Mouse (Mus musculus) midbrain, embryonic 16.5 days (tissue): ENCODE data around the gene Mars. TPM values are rescaled to one million over a fixed set of nuclear protein-coding genes. Genes with fewer than 3 reads are reported as not detected.
A peak's percentile ranks its signal among the peaks of the same experiment; 100 is the strongest.

Source experiments
- ATAC-seq: fragments of 200-750 bp; cut with Nextera tagmentation; 2 replicates; pipeline ENCODE4 v1.8.0; 2017; ENCODE audit warnings: moderate TSS enrichment
- H3K27ac ChIP-seq: fragments of 300-500 bp; sonication (generic); 2 replicates; pipeline ENCODE4 v1.5.1; 2014; ENCODE audit warnings: mild to moderate bottlenecking, low read length, mixed read lengths
- H3K27me3 ChIP-seq: fragments of 300-500 bp; sonication (generic); 2 replicates; pipeline ENCODE4 v1.6.1; 2014; ENCODE audit warnings: low read depth, low read length, mixed read lengths; ENCODE audit not compliant: control insufficient read depth, insufficient read depth
- H3K36me3 ChIP-seq: fragments of 300-500 bp; sonication (generic); 2 replicates; pipeline ENCODE4 v1.6.1; 2014; ENCODE audit warnings: mild to moderate bottlenecking, low read length, moderate library complexity, mixed read lengths; ENCODE audit not compliant: control insufficient read depth, insufficient read depth
- H3K4me1 ChIP-seq: fragments of 300-500 bp; sonication (generic); 2 replicates; pipeline ENCODE4 v1.6.1; 2014; ENCODE audit warnings: mild to moderate bottlenecking, low read length, mixed read lengths; ENCODE audit not compliant: control insufficient read depth, insufficient read depth
- H3K4me2 ChIP-seq: fragments of 300-500 bp; sonication (generic); 2 replicates; pipeline ENCODE4 v1.6.1; 2014; ENCODE audit warnings: mild to moderate bottlenecking, low read length, mixed read lengths
- H3K4me3 ChIP-seq: fragments of 300-500 bp; sonication (generic); 2 replicates; pipeline ENCODE4 v1.5.1; 2014; ENCODE audit warnings: low read depth, mild to moderate bottlenecking, low read length, moderate library complexity, mixed read lengths
- H3K9ac ChIP-seq: fragments of 300-500 bp; sonication (generic); 2 replicates; pipeline ENCODE4 v1.6.1; 2014; ENCODE audit warnings: low read depth, low read length, mixed read lengths
- H3K9me3 ChIP-seq: fragments of 300-500 bp; sonication (generic); replicated peaks from 2 replicates; pipeline ENCODE4 v1.6.1; 2014; ENCODE audit warnings: mild to moderate bottlenecking, low read length, mixed read lengths; ENCODE audit not compliant: control insufficient read depth, poor library complexity, severe bottlenecking
- WGBS: fragments of 180-500 bp; shearing (Covaris S2); extraction: QIAGEN DNeasy Blood & Tissue Kit; methylation state at CpG from one replicate; pipeline ENCODE4 v1.1.7; 2014; 5-methylcytosine and 5-hydroxymethylcytosine counted together
- polyA plus RNA-seq: library from polyadenylated mRNA; unstranded; fragments of >200 nt; fragmentation: Nextera tagmentation; extraction: Ambion mirVana; gene quantifications from 2 replicates; pipeline ENCODE4 v1.2.1, GENCODE M21; 2015

Gene Mars
- polyA plus RNA-seq, 1 experiment from 2014 or later, result 123 TPM

- H3K9me3 ChIP-seq, result no peaks in the 10 kb centered on the region
- WGBS, result 92% methylated on average over 11 of the region's 11 CpGs
- ATAC-seq, result no peak
- peaks cover under 1% of the 10 kb centered on the region; the same call in 1 of the 2 replicates for H3K4me1 ChIP-seq
- peaks cover 37% of the 10 kb centered on the region for H3K36me3 ChIP-seq
- H3K4me2 ChIP-seq, result no peak overlapping the region
- H3K27me3 ChIP-seq, result no peaks in the 10 kb centered on the region
- H3K4me3 ChIP-seq, result no peak overlapping the region
- no peak overlapping the region for H3K9ac ChIP-seq
- no peak overlapping the region for H3K27ac ChIP-seq
Observed at GRCm38 (mm10) chr10:127274261-127275022, 37.1 kb downstream of the Mars start.

- Histone ChIP-seq H3K4me1 (peaks cover 15% of the 10 kb centered on the region), H3K4me2 (no peak overlapping the region), H3K9ac (no peak overlapping the region), H3K36me3 (peaks cover 23% of the 10 kb centered on the region), H3K27ac (no peak overlapping the region), H3K27me3 (no peaks in the 10 kb centered on the region), H3K9me3 (no peaks in the 10 kb centered on the region), H3K4me3 (no peak overlapping the region)
- 87% methylated on average over 5 of the region's 5 CpGs for WGBS
- ATAC-seq, result no peak
Observed at GRCm38 (mm10) chr10:127272371-127272770, 39.2 kb downstream of the Mars start.

- Histone ChIP-seq H3K9ac (peak overlapping the region; percentile 49; the same call in 1 of the 2 replicates), H3K27ac (no peak overlapping the region), H3K4me3 (no peak overlapping the region), H3K4me2 (no peak overlapping the region), H3K27me3 (no peaks in the 10 kb centered on the region), H3K36me3 (peaks cover 7% of the 10 kb centered on the region; the same call in 1 of the 2 replicates), H3K9me3 (no peaks in the 10 kb centered on the region), H3K4me1 (peaks cover 20% of the 10 kb centered on the region)
- ATAC-seq, result no peak
- WGBS, result 66% methylated on average over 4 of the region's 4 CpGs
Observed at GRCm38 (mm10) chr10:127269884-127270283, 41.7 kb downstream of the Mars start.

- Histone ChIP-seq H3K4me2 (no peak overlapping the region), H3K36me3 (peaks cover 7% of the 10 kb centered on the region; the same call in 1 of the 2 replicates)
Observed at GRCm38 (mm10) chr10:127269036-127269435, 42.5 kb downstream of the Mars start.

GRCm38 (mm10) chr10:127268401-127268800 is 43.2 kb downstream of the Mars start:
- peaks cover 5% of the 10 kb centered on the region; the same call in 1 of the 2 replicates for H3K36me3 ChIP-seq
- no peaks in the 10 kb centered on the region for H3K27me3 ChIP-seq
- no peak overlapping the region for H3K27ac ChIP-seq
- no peak overlapping the region for H3K9ac ChIP-seq
- H3K4me2 ChIP-seq, result no peak overlapping the region
- WGBS, result 83% methylated on average over 5 of the region's 5 CpGs
- ATAC-seq, result no peak
- H3K9me3 ChIP-seq, result no peaks in the 10 kb centered on the region
- H3K4me3 ChIP-seq, result no peak overlapping the region
- H3K4me1 ChIP-seq, result peaks cover 24% of the 10 kb centered on the region

More at GRCm38 (mm10) chr10:127269036-127269435, 42.5 kb downstream of the Mars start:
- no peak overlapping the region for H3K4me3 ChIP-seq
- H3K9ac ChIP-seq, result no peak overlapping the region
- H3K4me1 ChIP-seq, result peaks cover 20% of the 10 kb centered on the region
- no peak for ATAC-seq
- no peaks in the 10 kb centered on the region for H3K27me3 ChIP-seq
- H3K9me3 ChIP-seq, result no peaks in the 10 kb centered on the region
- no peak overlapping the region for H3K27ac ChIP-seq
- WGBS, result 78% methylated on average over 12 of the region's 12 CpGs

- 69% methylated on average over 5 of the region's 5 CpGs for WGBS
- H3K4me1 ChIP-seq, result peaks cover 26% of the 10 kb centered on the region
Observed at GRCm38 (mm10) chr10:127267318-127267717, 44.3 kb downstream of the Mars start.

GRCm38 (mm10) chr10:127266112-127267091 is 45.2 kb downstream of the Mars start, which contains the start of gene Dctn2:
TSS of gene Dctn2 (plus strand) at chr10:127266368.
- under 1% methylated on average over 70 of the region's 70 CpGs for WGBS
- Histone ChIP-seq H3K4me1 (peaks cover 28% of the 10 kb centered on the region), H3K27ac (peak within 1 kb of the TSS; percentile 94), H3K9me3 (no peaks in the 10 kb centered on the region), H3K9ac (peak within 1 kb of the TSS; percentile 100), H3K4me3 (peak within 1 kb of the TSS; percentile 99), H3K27me3 (no peaks in the 10 kb centered on the region), H3K36me3 (0 out of 2 replicates have a peak, but pooled peaks cover 2% of the 10 kb centered on the region), H3K4me2 (peak within 1 kb of the TSS; percentile 89)
- peak; percentile 94 for ATAC-seq

More at GRCm38 (mm10) chr10:127267318-127267717, 44.3 kb downstream of the Mars start:
- Histone ChIP-seq H3K4me2 (peak overlapping the region; percentile 89), H3K27ac (peak overlapping the region; percentile 94; the same call in 1 of the 2 replicates), H3K9me3 (no peaks in the 10 kb centered on the region), H3K4me3 (peak overlapping the region; percentile 99), H3K36me3 (peaks cover 4% of the 10 kb centered on the region; the same call in 1 of the 2 replicates), H3K9ac (peak overlapping the region; percentile 100), H3K27me3 (no peaks in the 10 kb centered on the region)
- no peak for ATAC-seq

- Histone ChIP-seq H3K4me2 (peak overlapping the region; percentile 89), H3K9me3 (no peaks in the 10 kb centered on the region), H3K36me3 (0 out of 2 replicates have a peak, but pooled peaks cover 2% of the 10 kb centered on the region), H3K4me1 (peaks cover 35% of the 10 kb centered on the region), H3K27me3 (no peaks in the 10 kb centered on the region), H3K4me3 (peak overlapping the region; percentile 99), H3K9ac (peak overlapping the region; percentile 100; the same call in 1 of the 2 replicates), H3K27ac (peak overlapping the region; percentile 94)
- 26% methylated on average over 4 of the region's 4 CpGs for WGBS
- ATAC-seq, result peak; percentile 29; the same call in 1 of the 2 replicates
Observed at GRCm38 (mm10) chr10:127265727-127266111, 45.9 kb downstream of the Mars start.
